Mouse (Mus musculus) spleen, embryonic (tissue): ENCODE measurements around the gene Usp7.

Experiments used
- CTCF ChIA-PET: fragments of 350-600 bp; sonication (Branson Sonifier 250); formaldehyde crosslinking; loops from one replicate; lab custom pipeline; 2022; lab: Charles Lee

Usp7 gene

DNA sequence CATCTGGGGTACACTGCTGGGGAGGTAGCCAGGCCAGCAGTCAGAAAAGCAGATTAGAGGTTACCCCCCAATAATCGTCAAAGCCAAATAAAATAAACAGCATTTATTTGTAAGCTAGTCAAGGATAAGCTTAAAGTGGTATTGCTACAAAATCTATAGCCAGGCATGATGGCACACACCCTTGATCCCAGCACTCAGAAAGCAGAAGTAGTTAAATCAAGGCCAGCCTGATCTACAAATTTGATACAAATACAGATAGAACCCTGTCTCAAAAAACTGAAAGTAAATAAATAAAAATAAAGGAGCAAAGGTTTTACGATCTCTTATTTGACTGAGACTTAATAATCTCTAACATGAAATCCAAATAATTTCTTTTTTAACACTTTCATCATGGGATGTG, 66.3 kb downstream of the Usp7 start:
- CTCF ChIA-PET = no interaction called here

GRCm38 (mm10) chr16:8724031-8724430, 68.1 kb downstream of the Usp7 start:
- CTCF ChIA-PET = interaction anchor here (0.7 kb wide), 1 partner anchor 69 kb away, joined by 3 read pairs; no protein-coding TSS in a partner anchor

GRCm38 (mm10) chr16:8720447-8720846, 71.7 kb downstream of the Usp7 start:
- CTCF ChIA-PET = interaction anchor here (0.6 to 1.1 kb wide), 2 partner anchors 13 to 32 kb away, joined by 3 read pairs; no protein-coding TSS in a partner anchor

- CTCF ChIA-PET = no interaction called here
Measured at GRCm38 (mm10) chr16:8717744-8718143, 74.4 kb downstream of the Usp7 start.

GRCm38 (mm10) chr16:8716300-8716699, 75.8 kb downstream of the Usp7 start:
- CTCF ChIA-PET = interaction anchor here (0.7 kb wide), 1 partner anchor 95 kb away, joined by 3 read pairs; no protein-coding TSS in a partner anchor

DNA sequence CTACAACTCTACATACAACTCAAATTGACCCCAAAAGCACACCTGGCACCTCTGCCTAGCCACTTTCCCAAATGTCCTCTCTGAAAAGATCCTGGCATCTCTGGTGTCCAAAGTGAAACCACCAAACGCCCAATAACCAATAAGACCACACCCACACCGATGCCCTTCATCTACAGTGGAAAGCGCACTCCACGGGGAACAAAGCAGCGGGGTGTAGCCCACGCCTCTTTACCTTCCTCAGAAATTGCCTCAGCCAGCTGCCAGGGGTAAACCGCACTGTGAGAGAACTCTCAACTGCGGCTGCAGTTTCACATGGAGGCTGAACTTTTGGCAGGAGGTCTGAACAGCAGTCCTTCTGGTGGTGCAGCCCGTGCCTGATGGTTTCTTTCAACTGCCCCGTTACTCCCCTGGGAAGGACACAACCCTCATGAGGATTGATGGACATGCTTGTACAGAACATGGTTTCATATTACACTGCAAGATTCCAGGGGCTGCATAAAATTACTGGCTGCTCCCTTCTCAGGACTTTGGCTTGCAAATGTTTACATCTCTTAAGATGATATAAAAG, 76.5 kb downstream of the Usp7 start:
- CTCF ChIA-PET = no interaction called here

GRCm38 (mm10) chr16:8714851-8715250, 77.3 kb downstream of the Usp7 start:
- CTCF ChIA-PET = no interaction called here

- CTCF ChIA-PET = interaction anchor here (0.5 kb wide), 1 partner anchor 119 kb away, joined by 5 read pairs; no protein-coding TSS in a partner anchor
Measured at GRCm38 (mm10) chr16:8711998-8712397, 80.1 kb downstream of the Usp7 start.

- CTCF ChIA-PET = interaction anchor here (0.9 kb wide), 1 partner anchor 16 kb away, joined by 5 read pairs; no protein-coding TSS in a partner anchor
Measured at GRCm38 (mm10) chr16:8700586-8700985, 91.5 kb downstream of the Usp7 start.

GRCm38 (mm10) chr16:8699556-8699955, 92.6 kb downstream of the Usp7 start:
- CTCF ChIA-PET = no interaction called here

DNA sequence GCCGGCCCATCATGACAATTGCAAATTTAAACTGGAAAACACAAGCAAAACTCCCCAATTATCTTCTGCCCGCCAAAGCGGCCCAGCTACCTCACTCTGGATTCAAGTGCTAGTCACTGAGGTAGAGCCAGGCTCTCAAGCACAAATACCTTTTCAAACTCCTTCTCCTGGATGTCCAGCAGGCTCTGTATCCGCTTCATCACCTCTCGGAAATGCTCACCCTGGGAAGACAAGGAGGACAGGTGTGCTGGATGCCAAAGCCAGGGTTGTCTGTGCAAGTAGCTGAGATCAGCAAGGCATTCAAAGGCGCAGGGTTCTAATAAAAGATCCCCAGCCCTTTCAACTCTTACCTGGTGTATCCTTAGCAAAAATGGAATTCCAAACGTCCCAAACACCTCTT, 100.9 kb downstream of the Usp7 start:
- CTCF ChIA-PET = no interaction called here

GRCm38 (mm10) chr16:8689979-8690656, 102.0 kb downstream of the Usp7 start:
- CTCF ChIA-PET = no interaction called here

- CTCF ChIA-PET = interaction anchor here (0.6 to 2.6 kb wide), 2 partner anchors 81 to 177 kb away, joined by 4 to 13 read pairs; no protein-coding TSS in a partner anchor
Measured at GRCm38 (mm10) chr16:8687559-8688112, 104.5 kb downstream of the Usp7 start.

DNA sequence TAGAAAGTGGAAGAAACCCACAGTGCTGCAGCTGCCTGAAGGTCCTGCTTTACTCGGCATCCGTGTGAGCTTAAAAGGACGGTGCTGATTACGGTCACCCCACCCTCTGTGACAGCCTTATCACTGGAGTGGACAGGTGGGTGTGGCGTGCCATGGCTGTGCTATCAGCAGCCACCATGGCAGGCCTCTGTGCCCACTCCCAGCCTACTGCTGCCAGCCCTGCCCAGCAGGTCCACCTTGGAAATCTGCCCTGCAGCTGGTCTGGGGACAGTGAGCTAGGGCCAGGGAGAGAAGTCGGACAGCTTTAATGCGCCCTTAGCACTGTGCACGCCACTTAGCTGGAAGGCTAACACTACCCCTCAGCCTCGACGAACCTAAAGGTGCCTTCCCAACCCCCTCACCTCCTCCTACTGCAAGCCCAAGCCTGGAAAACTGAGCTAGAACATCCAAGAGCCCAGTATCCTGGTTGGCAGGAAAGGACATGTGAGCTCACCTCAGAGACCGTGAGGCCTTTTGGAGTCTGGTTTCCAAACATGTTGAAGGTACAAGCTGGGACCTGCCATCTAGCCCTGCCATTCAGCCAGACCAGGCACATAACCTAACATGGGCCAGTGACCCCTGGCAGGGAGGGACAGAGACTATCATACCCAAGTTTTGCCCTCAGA, 105.1 kb downstream of the Usp7 start:
- CTCF ChIA-PET = interaction anchor here (0.6 to 2.6 kb wide), 2 partner anchors 82 to 177 kb away, joined by 4 to 13 read pairs; no protein-coding TSS in a partner anchor

DNA sequence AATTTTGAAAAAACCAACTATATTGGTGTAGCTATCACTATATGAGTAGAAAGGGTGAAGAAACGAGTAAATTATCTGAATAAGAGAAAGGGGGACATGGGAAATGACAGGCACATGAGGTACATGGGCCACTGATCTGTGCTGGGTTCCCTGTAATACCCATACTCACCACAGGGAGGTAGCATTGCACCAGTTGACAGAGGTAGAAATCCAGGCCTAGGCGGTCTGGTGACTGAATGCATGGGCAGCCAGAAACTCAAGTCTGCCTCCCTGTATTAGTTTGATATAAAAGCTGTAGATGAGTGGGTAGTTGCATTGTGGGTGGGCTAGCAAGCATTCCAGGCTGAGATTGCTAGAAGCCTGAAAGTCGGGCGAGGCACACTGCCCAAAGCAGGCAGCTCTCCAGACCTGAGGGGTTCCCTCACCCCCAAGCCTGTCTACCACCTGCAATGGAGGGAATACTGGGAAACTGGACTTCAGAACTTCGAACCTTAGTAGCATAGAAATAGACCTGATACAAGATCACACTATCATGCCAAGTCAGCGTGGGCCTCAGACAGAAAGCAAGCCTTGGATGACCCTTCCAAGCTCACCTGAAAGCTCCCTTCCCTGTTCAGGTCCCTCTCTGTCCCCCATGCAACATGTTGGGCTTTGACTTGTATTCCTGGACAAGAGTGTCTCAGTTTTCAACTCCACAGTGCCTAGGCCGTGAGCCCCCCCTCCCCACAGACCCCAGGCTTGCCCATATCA, 105.8 kb downstream of the Usp7 start:
- CTCF ChIA-PET = interaction anchor here (0.7 to 2.6 kb wide), 2 partner anchors 35 to 82 kb away, joined by 6 to 13 read pairs; no protein-coding TSS in a partner anchor

GRCm38 (mm10) chr16:8685087-8685486, 107.0 kb downstream of the Usp7 start:
- CTCF ChIA-PET = no interaction called here

DNA sequence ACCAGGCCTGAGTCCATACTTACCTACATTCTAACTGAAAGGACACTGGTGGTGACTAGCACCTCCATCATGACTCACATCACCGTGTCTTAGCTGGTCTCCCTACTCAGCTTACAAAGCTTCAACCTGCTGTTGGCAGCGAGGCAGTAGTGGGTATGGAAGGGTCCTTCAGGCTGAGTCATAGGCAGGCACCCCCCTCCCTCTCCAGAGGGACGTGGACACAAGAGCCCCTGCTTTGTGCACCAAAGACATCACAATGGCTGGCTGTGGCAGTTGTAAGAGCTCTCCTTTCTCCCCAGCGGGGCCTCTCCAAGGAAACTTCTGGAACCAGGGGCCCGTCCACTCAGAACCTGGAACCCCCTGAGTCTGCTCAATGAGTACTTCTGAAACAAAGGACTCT, 111.6 kb downstream of the Usp7 start, which contains the start of gene Gm5767:
Gene Gm5767, plus strand, starts transcription at position 301 of the 400 bp plus-strand sequence.
- CTCF ChIA-PET = no interaction called here

- CTCF ChIA-PET = no interaction called here
Measured at GRCm38 (mm10) chr16:8679780-8680179, 112.3 kb downstream of the Usp7 start.

- CTCF ChIA-PET = no interaction called here
Measured at GRCm38 (mm10) chr16:8678676-8679075, 113.4 kb downstream of the Usp7 start.

DNA sequence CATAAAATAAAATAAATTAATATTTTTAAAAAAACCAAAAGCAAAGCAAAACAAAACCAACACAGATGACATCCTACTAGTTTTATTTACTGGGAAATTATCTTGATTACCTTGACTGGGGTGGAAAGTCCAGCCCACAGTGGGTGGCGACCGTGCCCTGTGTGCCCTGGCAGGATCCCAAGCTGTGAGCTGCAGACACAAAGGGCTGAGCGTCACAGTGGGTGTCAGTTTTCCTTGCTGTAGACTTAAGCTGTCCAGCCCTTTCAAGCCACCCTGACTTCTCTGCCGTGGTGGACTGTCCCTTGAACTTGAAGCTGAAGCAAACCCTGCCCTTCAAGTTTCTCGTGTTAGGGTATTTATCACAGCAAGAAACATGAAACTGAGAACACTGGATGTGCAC, 114.1 kb downstream of the Usp7 start:
- CTCF ChIA-PET = no interaction called here

GRCm38 (mm10) chr16:8676800-8677199, 115.3 kb downstream of the Usp7 start:
- CTCF ChIA-PET = no interaction called here
